Mouse (Mus musculus) heart, adult 2 months (tissue): ENCODE results near the gene Masp2.

Source experiments
- CTCF ChIP-seq: fragments of 200-600 bp; IDR thresholded peaks from 2 replicates; pipeline ENCODE4 v1.8.1; 2022; ENCODE audit warnings: antibody characterized with exemption, mild to moderate bottlenecking, moderate library complexity
- POLR2A ChIP-seq: fragments of 200-500 bp; IDR thresholded peaks from 2 replicates; pipeline ENCODE4 v1.6.1; 2011; ENCODE audit warnings: mild to moderate bottlenecking, low read depth, low read length, control low read depth; ENCODE audit not compliant: insufficient read depth

DNA sequence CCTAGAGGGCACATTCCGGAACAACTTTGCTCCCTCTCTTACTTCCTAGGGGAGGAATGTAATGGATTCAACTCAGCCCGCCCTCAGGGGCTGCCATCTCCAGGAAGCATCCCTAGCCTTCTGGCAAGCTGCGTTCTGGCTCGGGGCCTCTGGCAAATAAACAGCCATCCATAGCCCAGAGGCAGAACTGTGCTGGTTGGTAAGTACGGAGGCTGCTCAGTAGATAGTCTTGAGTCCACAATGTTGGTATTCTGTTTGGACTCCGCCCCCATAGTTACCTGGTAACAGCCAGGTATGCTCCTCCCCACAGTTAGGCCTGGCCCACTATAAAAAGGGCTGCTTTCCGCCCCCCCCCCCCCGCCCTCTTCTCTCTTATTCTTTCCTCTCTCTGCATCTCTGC is 12.8 kb upstream of the Masp2 start:
- TF ChIP-seq CTCF (no peak), POLR2A (no peak)
